Mouse (Mus musculus): ENCODE results near the gene Insm1. TPM values are rescaled to one million over a fixed set of nuclear protein-coding genes. Genes with fewer than 3 reads are reported as not detected.
A peak's percentile ranks its signal among the peaks of the same experiment; 100 is the strongest.

Insm1 gene
- polyA plus RNA-seq, 1 experiment from 2014 or later = 0.09 TPM

- Histone ChIP-seq H3K27me3 (ENCODE audit: control insufficient read depth, insufficient read depth, low read length) (peaks cover 9% of the 10 kb centered on the region), H3K36me3 (ENCODE audit: control insufficient read depth, insufficient read depth, low read length) (no peaks in the 10 kb centered on the region), H3K9ac (ENCODE audit: low read length) (no peak overlapping the region), H3K4me3 (ENCODE audit: low read depth, low read length) (no peak overlapping the region), H3K9me3 (ENCODE audit: control insufficient read depth, low read length) (no peaks in the 10 kb centered on the region), H3K4me1 (ENCODE audit: control insufficient read depth, insufficient read depth, low read length) (no peaks in the 10 kb centered on the region), H3K4me2 (ENCODE audit: low read depth, severe bottlenecking) (no peak overlapping the region), H3K27ac (replicated peaks; ENCODE audit: low read depth, low read length) (no peak overlapping the region)
- ATAC-seq (ENCODE audit: insufficient number of reproducible peaks, low FRiP score, low TSS enrichment, low read depth) (no peak), DNase-seq (ENCODE audit: low spot score) (no peak)
- 91% methylated on average over 2 of the region's 2 CpGs for WGBS
These were observed 9.8 kb downstream of the Insm1 start for GRCm38 (mm10) chr2:146231485-146231884.

DNA sequence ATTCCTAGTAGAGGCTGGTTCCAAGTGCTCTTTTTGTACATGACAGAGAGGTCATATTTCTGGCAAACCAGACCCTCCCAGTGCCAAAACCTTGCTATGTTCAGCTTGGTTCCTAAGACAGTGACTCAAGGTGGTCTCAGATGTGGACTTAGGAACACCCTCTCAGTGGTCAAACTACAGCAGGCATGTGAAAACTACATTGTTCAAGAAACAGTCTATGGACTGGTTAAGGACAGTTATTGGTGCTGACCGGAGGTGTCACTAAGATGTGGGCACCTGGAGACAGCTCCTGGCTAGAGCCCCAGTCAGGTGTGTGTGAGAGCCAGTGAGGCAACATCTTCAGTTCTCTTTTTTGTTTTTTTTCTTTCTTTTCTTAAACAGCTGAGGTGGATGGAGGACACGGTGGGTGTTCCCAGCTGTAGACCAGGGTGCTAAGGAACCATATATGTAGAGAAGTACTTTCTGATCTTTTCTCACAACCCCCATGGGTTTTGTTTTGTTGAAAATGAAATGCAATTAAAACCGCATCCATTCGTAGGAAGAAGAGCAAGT is 17.6 kb downstream of the Insm1 start:
- Histone ChIP-seq H3K9ac (ENCODE audit: low read length) (no peak overlapping the region), H3K9me3 (ENCODE audit: control insufficient read depth, low read length) (no peaks in the 10 kb centered on the region), H3K27me3 (ENCODE audit: control insufficient read depth, insufficient read depth, low read length) (no peaks in the 10 kb centered on the region), H3K4me2 (ENCODE audit: low read depth, severe bottlenecking) (no peak overlapping the region), H3K36me3 (ENCODE audit: control insufficient read depth, insufficient read depth, low read length) (no peaks in the 10 kb centered on the region), H3K27ac (replicated peaks; ENCODE audit: low read depth, low read length) (no peak overlapping the region), H3K4me3 (ENCODE audit: low read depth, low read length) (no peak overlapping the region), H3K4me1 (ENCODE audit: control insufficient read depth, insufficient read depth, low read length) (no peaks in the 10 kb centered on the region)
- no peak for DNase-seq (ENCODE audit: low spot score)
- WGBS = 91% methylated on average over 4 of the region's 4 CpGs
- ATAC-seq (ENCODE audit: insufficient number of reproducible peaks, low FRiP score, low TSS enrichment, low read depth) = no peak

GRCm38 (mm10) chr2:146244049-146244448 is 22.3 kb downstream of the Insm1 start:
- H3K27me3 ChIP-seq (ENCODE audit: control insufficient read depth, insufficient read depth, low read length) = no peaks in the 10 kb centered on the region
- H3K9me3 ChIP-seq (ENCODE audit: control insufficient read depth, low read length) = no peaks in the 10 kb centered on the region
- H3K4me1 ChIP-seq (ENCODE audit: control insufficient read depth, insufficient read depth, low read length) = no peaks in the 10 kb centered on the region
- 96% methylated on average over 2 of the region's 2 CpGs for WGBS
- H3K27ac ChIP-seq (replicated peaks; ENCODE audit: low read depth, low read length) = no peak overlapping the region
- H3K36me3 ChIP-seq (ENCODE audit: control insufficient read depth, insufficient read depth, low read length) = no peaks in the 10 kb centered on the region
- no peak for DNase-seq (ENCODE audit: low spot score)
- no peak for ATAC-seq (ENCODE audit: insufficient number of reproducible peaks, low FRiP score, low TSS enrichment, low read depth)
- no peak overlapping the region for H3K4me3 ChIP-seq (ENCODE audit: low read depth, low read length)
- H3K9ac ChIP-seq (ENCODE audit: low read length) = no peak overlapping the region
- no peak overlapping the region for H3K4me2 ChIP-seq (ENCODE audit: low read depth, severe bottlenecking)

DNA sequence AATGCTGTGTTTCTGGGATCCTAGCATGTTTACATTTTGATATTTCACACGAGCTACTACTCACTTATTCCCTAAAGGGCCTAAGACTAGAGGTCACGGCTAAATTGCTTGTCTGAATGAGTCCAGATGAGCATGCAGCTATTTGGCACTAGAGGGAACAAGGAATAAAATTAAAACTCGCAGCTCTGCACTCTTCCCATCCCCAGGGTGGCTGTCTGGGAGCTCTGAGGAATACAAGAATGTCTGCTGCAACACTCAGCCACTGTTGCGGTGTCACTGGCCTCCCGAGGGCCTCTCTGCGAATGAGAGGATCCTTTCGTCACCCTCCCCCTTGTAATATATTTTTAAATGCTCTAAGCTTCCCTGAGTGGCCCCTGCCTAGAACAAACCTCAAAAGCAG is 23.7 kb downstream of the Insm1 start:
- no peaks in the 10 kb centered on the region for H3K4me1 ChIP-seq (ENCODE audit: control insufficient read depth, insufficient read depth, low read length)
- no peak for ATAC-seq (ENCODE audit: insufficient number of reproducible peaks, low FRiP score, low TSS enrichment, low read depth)
- H3K9ac ChIP-seq (ENCODE audit: low read length) = no peak overlapping the region
- no peak overlapping the region for H3K27ac ChIP-seq (replicated peaks; ENCODE audit: low read depth, low read length)
- H3K4me3 ChIP-seq (ENCODE audit: low read depth, low read length) = no peak overlapping the region
- no peaks in the 10 kb centered on the region for H3K27me3 ChIP-seq (ENCODE audit: control insufficient read depth, insufficient read depth, low read length)
- WGBS = 72% methylated on average over 7 of the region's 7 CpGs
- H3K4me2 ChIP-seq (ENCODE audit: low read depth, severe bottlenecking) = no peak overlapping the region
- no peaks in the 10 kb centered on the region for H3K36me3 ChIP-seq (ENCODE audit: control insufficient read depth, insufficient read depth, low read length)
- DNase-seq (ENCODE audit: low spot score) = no peak
- no peaks in the 10 kb centered on the region for H3K9me3 ChIP-seq (ENCODE audit: control insufficient read depth, low read length)

- no peaks in the 10 kb centered on the region for H3K4me1 ChIP-seq (ENCODE audit: control insufficient read depth, insufficient read depth, low read length)
- no peaks in the 10 kb centered on the region for H3K9me3 ChIP-seq (ENCODE audit: control insufficient read depth, low read length)
- ATAC-seq (ENCODE audit: insufficient number of reproducible peaks, low FRiP score, low TSS enrichment, low read depth) = no peak
- no peak for DNase-seq (ENCODE audit: low spot score)
- H3K4me3 ChIP-seq (ENCODE audit: low read depth, low read length) = no peak overlapping the region
- no peaks in the 10 kb centered on the region for H3K27me3 ChIP-seq (ENCODE audit: control insufficient read depth, insufficient read depth, low read length)
- no peak overlapping the region for H3K9ac ChIP-seq (ENCODE audit: low read length)
- no peak overlapping the region for H3K4me2 ChIP-seq (ENCODE audit: low read depth, severe bottlenecking)
- H3K27ac ChIP-seq (replicated peaks; ENCODE audit: low read depth, low read length) = no peak overlapping the region
- H3K36me3 ChIP-seq (ENCODE audit: control insufficient read depth, insufficient read depth, low read length) = no peaks in the 10 kb centered on the region
- WGBS = 80% methylated on average over 4 of the region's 4 CpGs
These were observed 24.8 kb downstream of the Insm1 start for GRCm38 (mm10) chr2:146246409-146247075.

DNA sequence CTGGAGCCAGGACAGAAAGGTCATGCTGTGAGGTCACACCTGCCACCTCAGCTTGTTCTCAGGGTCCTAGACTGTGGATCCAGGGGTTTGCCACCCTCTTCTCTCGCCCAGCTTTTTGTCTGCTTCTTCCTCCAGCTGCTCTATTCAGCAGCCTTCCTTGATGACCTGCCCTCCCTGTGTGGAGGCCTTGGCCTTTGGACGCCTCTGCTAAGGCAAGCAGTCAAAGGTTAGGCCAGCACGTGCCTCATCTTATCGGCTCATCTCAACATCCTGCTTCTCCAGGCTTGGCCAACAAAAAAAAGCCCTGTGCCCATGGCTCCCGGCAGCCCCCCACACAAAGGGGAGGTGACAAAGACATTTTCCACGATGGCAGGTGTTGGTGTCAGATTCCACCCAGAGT is 25.9 kb downstream of the Insm1 start:
- 39% methylated on average over 6 of the region's 6 CpGs for WGBS
- Histone ChIP-seq H3K4me1 (ENCODE audit: control insufficient read depth, insufficient read depth, low read length) (no peaks in the 10 kb centered on the region), H3K4me2 (ENCODE audit: low read depth, severe bottlenecking) (no peak overlapping the region), H3K27me3 (ENCODE audit: control insufficient read depth, insufficient read depth, low read length) (no peaks in the 10 kb centered on the region), H3K9ac (ENCODE audit: low read length) (no peak overlapping the region), H3K4me3 (ENCODE audit: low read depth, low read length) (no peak overlapping the region), H3K36me3 (ENCODE audit: control insufficient read depth, insufficient read depth, low read length) (no peaks in the 10 kb centered on the region), H3K9me3 (ENCODE audit: control insufficient read depth, low read length) (no peaks in the 10 kb centered on the region), H3K27ac (replicated peaks; ENCODE audit: low read depth, low read length) (no peak overlapping the region)
- DNase-seq (ENCODE audit: low spot score) = peak; percentile 30
- no peak for ATAC-seq (ENCODE audit: insufficient number of reproducible peaks, low FRiP score, low TSS enrichment, low read depth)

- Histone ChIP-seq H3K36me3 (ENCODE audit: control insufficient read depth, insufficient read depth, low read length) (no peaks in the 10 kb centered on the region), H3K4me2 (ENCODE audit: low read depth, severe bottlenecking) (no peak overlapping the region), H3K9me3 (ENCODE audit: control insufficient read depth, low read length) (no peaks in the 10 kb centered on the region), H3K4me3 (ENCODE audit: low read depth, low read length) (no peak overlapping the region), H3K27ac (replicated peaks; ENCODE audit: low read depth, low read length) (no peak overlapping the region), H3K4me1 (ENCODE audit: control insufficient read depth, insufficient read depth, low read length) (no peaks in the 10 kb centered on the region), H3K9ac (ENCODE audit: low read length) (no peak overlapping the region), H3K27me3 (ENCODE audit: control insufficient read depth, insufficient read depth, low read length) (no peaks in the 10 kb centered on the region)
- WGBS = 87% methylated on average over 7 of the region's 7 CpGs
- no peak for DNase-seq (ENCODE audit: low spot score)
- ATAC-seq (ENCODE audit: insufficient number of reproducible peaks, low FRiP score, low TSS enrichment, low read depth) = no peak
These were observed 27.3 kb downstream of the Insm1 start for GRCm38 (mm10) chr2:146249033-146249432.

- no peak overlapping the region for H3K4me2 ChIP-seq (ENCODE audit: low read depth, severe bottlenecking)
- no peaks in the 10 kb centered on the region for H3K36me3 ChIP-seq (ENCODE audit: control insufficient read depth, insufficient read depth, low read length)
- H3K4me1 ChIP-seq (ENCODE audit: control insufficient read depth, insufficient read depth, low read length) = no peaks in the 10 kb centered on the region
- H3K27ac ChIP-seq (replicated peaks; ENCODE audit: low read depth, low read length) = no peak overlapping the region
- no peaks in the 10 kb centered on the region for H3K27me3 ChIP-seq (ENCODE audit: control insufficient read depth, insufficient read depth, low read length)
- H3K9me3 ChIP-seq (ENCODE audit: control insufficient read depth, low read length) = no peaks in the 10 kb centered on the region
- no peak for ATAC-seq (ENCODE audit: insufficient number of reproducible peaks, low FRiP score, low TSS enrichment, low read depth)
- no peak overlapping the region for H3K9ac ChIP-seq (ENCODE audit: low read length)
- no peak for DNase-seq (ENCODE audit: low spot score)
- H3K4me3 ChIP-seq (ENCODE audit: low read depth, low read length) = no peak overlapping the region
- WGBS = 82% methylated on average over 6 of the region's 6 CpGs
These were observed 28.6 kb downstream of the Insm1 start for GRCm38 (mm10) chr2:146250236-146250904.

All from limb, embryonic 11.5 days (tissue).